Mouse (Mus musculus) fibroblast of lung, adult 2 months (primary cell): ENCODE data around the gene Esyt3.

Source experiments
- DNase-seq: peaks from one replicate; pipeline ENCODE4 v3.0.0-alpha.2; 2011; ENCODE audit warnings: low read depth

The Esyt3 gene

GRCm38 (mm10) chr9:99357921-99358692, at the start of gene Esyt3:
Gene Esyt3, minus strand, starts transcription at chr9:99358557.
- no peak for DNase-seq

GRCm38 (mm10) chr9:99401288-99401974, 43.1 kb upstream of the Esyt3 start:
- DNase-seq, result no peak

- no peak for DNase-seq
Measured at GRCm38 (mm10) chr9:99400781-99401180, 42.4 kb upstream of the Esyt3 start.

GRCm38 (mm10) chr9:99397056-99397815, 38.9 kb upstream of the Esyt3 start:
- DNase-seq, result no peak

- DNase-seq, result no peak
Measured at GRCm38 (mm10) chr9:99394366-99394765, 36.0 kb upstream of the Esyt3 start.

- DNase-seq, result no peak
Measured at GRCm38 (mm10) chr9:99393146-99393545, 34.8 kb upstream of the Esyt3 start.

- DNase-seq, result no peak
Measured at GRCm38 (mm10) chr9:99391557-99391956, 33.2 kb upstream of the Esyt3 start.

GRCm38 (mm10) chr9:99390716-99391115, 32.4 kb upstream of the Esyt3 start:
- no peak for DNase-seq

- DNase-seq, result no peak
Measured at GRCm38 (mm10) chr9:99390201-99390600, 31.8 kb upstream of the Esyt3 start.

GRCm38 (mm10) chr9:99389506-99389905, 31.1 kb upstream of the Esyt3 start:
- no peak for DNase-seq

- peak; percentile 92 for DNase-seq
Measured at GRCm38 (mm10) chr9:99388856-99389255, 30.5 kb upstream of the Esyt3 start.

GRCm38 (mm10) chr9:99388078-99388477, 29.7 kb upstream of the Esyt3 start:
- DNase-seq, result no peak

GRCm38 (mm10) chr9:99382556-99382955, 24.2 kb upstream of the Esyt3 start:
- no peak for DNase-seq

GRCm38 (mm10) chr9:99379194-99379593, 20.8 kb upstream of the Esyt3 start:
- no peak for DNase-seq

GRCm38 (mm10) chr9:99376591-99377418, 18.4 kb upstream of the Esyt3 start:
- no peak for DNase-seq

GRCm38 (mm10) chr9:99368431-99368830, 10.1 kb upstream of the Esyt3 start:
- DNase-seq, result no peak

GRCm38 (mm10) chr9:99365906-99366305, 7.5 kb upstream of the Esyt3 start:
- DNase-seq, result no peak

- DNase-seq, result no peak
Measured at GRCm38 (mm10) chr9:99363076-99363475, 4.7 kb upstream of the Esyt3 start.

GRCm38 (mm10) chr9:99361946-99362345, 3.6 kb upstream of the Esyt3 start:
- DNase-seq, result no peak

GRCm38 (mm10) chr9:99359012-99359411, 655 bp upstream of the Esyt3 start:
- no peak for DNase-seq

GRCm38 (mm10) chr9:99357561-99357920, 816 bp downstream of the Esyt3 start:
- no peak for DNase-seq

GRCm38 (mm10) chr9:99355971-99356370, 2.4 kb downstream of the Esyt3 start:
- DNase-seq, result no peak
